Mouse (Mus musculus): ENCODE measurements around the gene Wdr20. TPM values are rescaled to one million over a fixed set of nuclear protein-coding genes. Genes with fewer than 3 reads are reported as not detected.
"Not testable (repeated sequence)": the region's sequence is repeated elsewhere in the genome, so short reads cannot be mapped to it uniquely, and the experiment has no call there.

The Wdr20 gene
- polyA plus RNA-seq, 1 experiment from 2014 or later: 33.5 TPM

DNA sequence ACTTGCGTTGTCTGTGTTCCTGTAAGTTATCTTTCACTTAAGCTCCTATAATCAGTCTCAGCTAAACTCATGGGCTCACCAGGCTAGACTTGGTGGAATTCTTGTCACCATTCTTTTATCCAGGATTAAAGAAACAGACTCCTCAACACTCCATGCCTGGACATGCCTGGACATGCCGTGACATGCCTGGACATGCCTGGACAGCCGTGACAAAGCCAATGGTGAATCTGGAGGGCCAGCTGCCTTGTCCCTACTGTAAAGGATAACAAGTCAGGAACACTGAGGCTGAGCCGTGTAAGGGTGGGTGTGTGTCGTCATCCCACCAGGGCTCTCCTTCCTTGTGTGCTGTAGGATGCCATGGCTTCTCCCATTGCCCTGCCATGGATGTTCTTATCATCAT is 12.7 kb upstream of the Wdr20 start:
- no peak for ATAC-seq (ENCODE audit: low FRiP score)
- Histone ChIP-seq H3K9me3 (no peaks in the 10 kb centered on the region), H3K36me3 (replicated peaks) (no peaks in the 10 kb centered on the region), H3K27ac (no peak overlapping the region), H3K27me3 (no peaks in the 10 kb centered on the region; the same call in 1 of the 2 replicates), H3K9ac (no peak overlapping the region), H3K4me2 (no peak overlapping the region), H3K4me1 (no peaks in the 10 kb centered on the region), H3K4me3 (replicated peaks) (no peak overlapping the region)
- 87% methylated on average over 5 of the region's 5 CpGs for WGBS

DNA sequence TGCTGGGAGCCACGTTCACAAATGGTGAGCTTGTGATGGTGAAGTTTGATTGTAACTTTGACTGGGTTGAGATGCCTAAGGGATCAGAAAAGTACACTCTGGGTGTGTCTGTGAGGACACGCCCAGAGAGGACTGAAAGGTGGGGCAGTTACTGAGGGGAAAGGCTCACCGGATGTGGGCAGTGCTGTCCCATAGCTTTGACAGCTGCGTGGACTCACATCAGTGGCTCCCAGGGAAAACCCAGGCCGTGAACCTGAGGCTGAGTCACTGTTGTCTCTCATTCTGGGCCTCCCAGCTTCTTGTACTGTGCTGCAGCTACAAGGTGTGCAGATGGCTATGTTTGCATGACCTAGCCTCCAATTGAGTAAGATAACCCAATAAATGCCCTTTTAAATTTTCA is 12.3 kb upstream of the Wdr20 start:
- no peak for ATAC-seq (ENCODE audit: low FRiP score)
- no peak overlapping the region for H3K27ac ChIP-seq
- H3K9ac ChIP-seq: no peak overlapping the region
- no peak overlapping the region for H3K4me3 ChIP-seq (replicated peaks)
- no peaks in the 10 kb centered on the region for H3K9me3 ChIP-seq
- WGBS: 86% methylated on average over 5 of the region's 5 CpGs
- no peaks in the 10 kb centered on the region for H3K4me1 ChIP-seq
- no peaks in the 10 kb centered on the region; the same call in 1 of the 2 replicates for H3K27me3 ChIP-seq
- H3K4me2 ChIP-seq: no peak overlapping the region
- H3K36me3 ChIP-seq (replicated peaks): no peaks in the 10 kb centered on the region

DNA sequence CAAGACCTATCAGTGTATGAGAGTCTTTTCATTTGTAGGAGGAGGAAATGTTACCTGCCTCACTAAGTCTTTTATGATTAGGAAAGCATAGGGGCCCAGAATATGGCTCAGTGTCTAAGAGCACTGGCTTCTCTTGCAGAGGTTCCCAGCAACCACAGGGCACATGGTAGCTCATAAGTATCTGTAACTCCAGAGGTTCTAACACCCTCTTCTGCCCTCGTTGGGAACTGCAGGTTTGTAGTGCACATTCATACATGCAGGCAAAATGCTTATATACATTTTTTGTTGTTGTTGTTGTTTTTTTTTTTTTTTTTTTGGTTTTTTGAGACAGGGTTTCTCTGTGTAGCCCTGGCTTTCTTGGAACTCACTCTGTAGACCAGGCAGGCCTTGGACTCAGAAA is 11.3 kb upstream of the Wdr20 start:
- no peak overlapping the region for H3K27ac ChIP-seq
- H3K4me2 ChIP-seq: no peak overlapping the region
- H3K4me1 ChIP-seq: no peaks in the 10 kb centered on the region
- no peak overlapping the region for H3K9ac ChIP-seq
- 72% methylated on average over 1 of the region's 1 CpGs for WGBS
- H3K9me3 ChIP-seq: no peaks in the 10 kb centered on the region
- no peak overlapping the region for H3K4me3 ChIP-seq (replicated peaks)
- no peak for ATAC-seq (ENCODE audit: low FRiP score)
- H3K27me3 ChIP-seq: no peaks in the 10 kb centered on the region; the same call in 1 of the 2 replicates
- no peaks in the 10 kb centered on the region for H3K36me3 ChIP-seq (replicated peaks)

DNA sequence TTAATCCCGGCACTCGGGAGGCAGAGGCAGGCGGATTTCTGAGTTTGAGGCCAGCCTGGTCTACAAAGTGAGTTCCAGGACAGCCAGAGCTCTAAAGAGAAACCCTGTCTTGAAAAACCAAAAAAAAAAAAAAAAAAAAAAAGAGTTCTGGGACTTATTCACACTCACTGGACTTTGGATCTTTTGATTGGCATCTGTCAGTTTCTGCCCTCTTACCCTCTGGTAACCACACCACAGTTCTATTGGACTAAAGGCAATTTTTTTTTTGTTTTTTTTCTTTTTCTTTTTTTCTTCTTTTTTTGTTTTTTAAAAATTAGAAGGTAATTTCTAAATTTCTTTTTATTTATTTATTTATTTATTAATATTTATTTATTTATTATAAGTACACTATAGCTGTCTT is 4.5 kb upstream of the Wdr20 start:
- not testable (repeated sequence) for ATAC-seq (ENCODE audit: low FRiP score); H3K4me2 ChIP-seq; H3K27ac ChIP-seq; H3K36me3 ChIP-seq (replicated peaks); H3K4me1 ChIP-seq; H3K4me3 ChIP-seq (replicated peaks); H3K9me3 ChIP-seq; H3K9ac ChIP-seq
- 97% methylated on average over 3 of the region's 3 CpGs for WGBS
- peaks cover 21% of the 10 kb centered on the region for H3K27me3 ChIP-seq

DNA sequence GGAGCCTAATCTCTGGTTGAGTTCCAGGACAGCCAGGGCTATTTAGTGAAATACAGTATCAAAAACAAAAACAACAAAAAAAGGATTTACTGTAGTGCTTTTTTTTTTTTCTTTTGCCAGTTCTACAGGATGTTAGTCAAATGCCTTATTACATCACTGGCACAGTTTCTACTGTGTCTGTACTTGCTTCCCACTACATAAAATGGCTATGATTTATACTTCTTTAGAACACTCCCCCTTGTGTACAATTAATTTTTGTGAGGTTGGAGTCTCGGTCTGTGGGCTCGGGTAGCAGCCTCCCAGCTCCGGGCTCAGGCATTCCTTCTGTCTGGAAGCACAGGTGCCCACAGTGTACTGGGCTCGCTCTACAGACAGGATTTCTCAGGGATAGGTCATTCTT is 1.1 kb upstream of the Wdr20 start:
- no peaks in the 10 kb centered on the region for H3K36me3 ChIP-seq (replicated peaks)
- 19% methylated on average over 4 of the region's 4 CpGs for WGBS
- H3K27me3 ChIP-seq: peaks cover 21% of the 10 kb centered on the region
- H3K9me3 ChIP-seq: no peaks in the 10 kb centered on the region
- peak overlapping the region; percentile 95; the same call in 1 of the 2 replicates for H3K4me2 ChIP-seq
- no peak for ATAC-seq (ENCODE audit: low FRiP score)
- H3K4me3 ChIP-seq (replicated peaks): peak overlapping the region; percentile 99; the same call in 1 of the 2 replicates
- no peak overlapping the region for H3K27ac ChIP-seq
- peaks cover 23% of the 10 kb centered on the region for H3K4me1 ChIP-seq
- no peak overlapping the region for H3K9ac ChIP-seq

DNA sequence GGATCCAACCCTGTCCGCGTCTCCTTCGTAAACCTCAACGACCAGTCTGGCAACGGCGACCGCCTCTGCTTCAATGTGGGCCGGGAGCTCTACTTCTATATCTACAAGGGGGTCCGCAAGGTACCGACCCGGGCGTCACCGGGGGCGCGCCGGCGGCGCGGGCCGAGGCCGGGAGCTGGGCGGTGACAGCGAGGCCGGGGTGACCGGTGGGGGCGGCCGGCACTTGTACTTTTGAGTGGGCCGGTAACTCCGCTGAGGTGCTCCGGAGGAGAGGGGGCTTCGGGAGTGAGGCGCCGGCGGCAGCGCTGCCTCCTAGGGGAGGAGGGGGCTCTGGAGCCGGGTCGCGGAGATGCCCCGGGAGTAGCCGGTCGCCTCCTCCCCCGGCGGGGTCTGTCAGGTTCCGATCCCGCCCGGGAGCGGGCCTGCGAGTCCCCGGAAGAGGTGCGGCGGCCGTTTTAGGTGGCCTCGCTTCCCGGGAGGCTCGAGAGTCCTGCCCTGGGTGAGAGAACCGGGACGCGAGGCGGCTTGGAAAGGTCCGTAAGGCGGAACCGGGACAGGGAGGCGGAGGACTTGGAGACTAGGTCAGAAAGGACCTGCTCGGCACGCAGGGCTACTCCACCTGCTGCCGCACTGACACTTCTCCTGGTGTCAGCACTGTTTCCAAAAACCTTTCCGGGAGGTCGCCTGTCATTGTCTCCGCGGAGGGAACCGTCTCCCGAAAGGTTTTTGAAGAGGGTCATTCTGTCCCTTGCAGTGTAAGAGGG is 596 bp downstream of the Wdr20 start:
- H3K36me3 ChIP-seq (replicated peaks): 0 out of 2 replicates have a peak, but pooled peaks cover 6% of the 10 kb centered on the region
- H3K27me3 ChIP-seq: peaks cover 21% of the 10 kb centered on the region
- ATAC-seq (ENCODE audit: low FRiP score): peak; percentile 12; the same call in 1 of the 2 replicates
- H3K9ac ChIP-seq: peak overlapping the region; percentile 97
- no peaks in the 10 kb centered on the region for H3K9me3 ChIP-seq
- peak overlapping the region; percentile 95 for H3K4me2 ChIP-seq
- H3K4me3 ChIP-seq (replicated peaks): peak overlapping the region; percentile 99
- H3K4me1 ChIP-seq: peaks cover 23% of the 10 kb centered on the region
- peak overlapping the region; percentile 90 for H3K27ac ChIP-seq
- under 1% methylated on average over 72 of the region's 72 CpGs for WGBS

DNA sequence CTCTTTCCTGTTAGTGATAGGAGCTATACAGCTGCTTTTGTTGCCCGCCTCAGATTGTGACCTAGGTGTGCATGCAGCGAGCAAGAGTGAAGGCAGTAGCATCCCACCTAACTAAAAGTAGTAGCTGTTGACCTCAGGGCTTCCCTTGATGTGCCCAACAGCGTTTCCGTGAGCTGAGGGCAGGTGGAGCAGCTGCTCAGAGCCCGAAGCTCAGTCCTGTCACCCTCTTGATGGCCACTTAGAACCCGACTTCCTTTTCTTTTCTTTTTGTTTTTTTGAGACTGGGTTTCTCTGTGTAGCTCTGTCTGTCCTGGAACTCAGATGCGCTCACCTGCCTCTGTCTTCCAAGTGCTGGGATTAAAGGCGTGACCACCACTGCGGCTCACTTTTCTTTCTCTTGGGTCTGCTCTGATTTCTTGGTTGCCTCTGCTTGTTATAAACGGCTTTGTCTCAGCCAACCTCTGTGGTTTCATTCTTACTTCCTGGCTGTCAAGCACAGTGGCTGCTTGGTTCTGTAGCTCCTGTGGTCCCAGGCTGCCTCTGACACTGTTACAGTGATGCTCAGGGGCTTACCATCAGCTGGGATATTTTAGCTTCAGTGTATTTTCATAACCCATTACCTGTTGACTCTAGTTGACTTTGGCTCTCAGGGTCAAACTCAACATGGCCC is 13.2 kb downstream of the Wdr20 start:
- H3K36me3 ChIP-seq (replicated peaks): peaks cover 25% of the 10 kb centered on the region
- H3K4me2 ChIP-seq: no peak overlapping the region
- no peak overlapping the region for H3K9ac ChIP-seq
- 0 out of 2 replicates have a peak overlapping the region, but pooled peaks have one; percentile 13 for H3K27ac ChIP-seq
- H3K4me3 ChIP-seq (replicated peaks): no peak overlapping the region
- H3K4me1 ChIP-seq: no peaks in the 10 kb centered on the region
- H3K9me3 ChIP-seq: no peaks in the 10 kb centered on the region
- WGBS: 92% methylated on average over 10 of the region's 10 CpGs
- H3K27me3 ChIP-seq: no peaks in the 10 kb centered on the region
- no peak for ATAC-seq (ENCODE audit: low FRiP score)

DNA sequence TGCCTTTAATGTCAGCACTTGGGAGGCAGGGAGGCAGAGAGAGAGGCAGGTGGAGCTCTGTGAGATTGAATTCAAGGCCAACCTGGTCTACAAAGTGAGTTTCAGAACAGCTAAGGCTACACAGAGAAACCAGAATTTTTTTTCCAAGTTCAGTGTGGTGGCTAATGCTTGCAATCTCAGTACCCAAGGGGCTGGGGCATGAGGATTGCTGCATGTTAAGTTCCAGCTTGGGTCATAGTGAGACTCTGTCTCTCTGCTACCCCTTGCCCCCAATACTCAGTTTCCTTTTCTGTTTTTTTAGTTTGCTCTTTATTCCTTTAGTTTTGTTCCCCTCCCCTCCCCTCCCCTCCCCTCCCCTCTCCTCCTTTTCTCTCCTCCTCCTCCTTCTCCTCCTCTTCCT is 15.0 kb downstream of the Wdr20 start:
- no peaks in the 10 kb centered on the region for H3K27me3 ChIP-seq
- no peak overlapping the region for H3K4me2 ChIP-seq
- no peak for ATAC-seq (ENCODE audit: low FRiP score)
- no peaks in the 10 kb centered on the region for H3K4me1 ChIP-seq
- no peak overlapping the region for H3K27ac ChIP-seq
- H3K9ac ChIP-seq: no peak overlapping the region
- no peak overlapping the region for H3K4me3 ChIP-seq (replicated peaks)
- H3K9me3 ChIP-seq: no peaks in the 10 kb centered on the region
- peaks cover 22% of the 10 kb centered on the region for H3K36me3 ChIP-seq (replicated peaks)

DNA sequence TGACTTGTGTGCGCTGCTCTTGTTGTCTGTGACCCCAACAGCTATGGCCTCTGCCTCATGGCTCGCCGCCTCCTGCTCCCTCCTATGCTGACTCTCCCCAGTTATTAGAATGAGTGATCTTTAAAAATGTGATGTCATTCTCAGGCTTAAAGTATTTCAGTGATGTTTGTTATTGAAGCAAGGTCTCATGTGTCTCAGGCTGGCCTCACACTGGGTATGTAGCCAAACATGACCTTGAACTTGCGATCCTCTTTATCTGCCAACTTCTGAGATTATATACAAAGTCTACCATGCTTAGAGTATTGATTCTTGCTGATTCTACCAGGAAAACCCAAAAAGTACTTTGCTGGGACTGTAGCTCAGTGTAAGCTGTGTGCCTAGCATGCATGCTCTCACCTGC is 16.2 kb downstream of the Wdr20 start:
- H3K9ac ChIP-seq: no peak overlapping the region
- ATAC-seq (ENCODE audit: low FRiP score): no peak
- WGBS: over 99% methylated on average over 4 of the region's 4 CpGs
- H3K9me3 ChIP-seq: no peaks in the 10 kb centered on the region
- no peak overlapping the region for H3K27ac ChIP-seq
- H3K36me3 ChIP-seq (replicated peaks): peaks cover 22% of the 10 kb centered on the region
- H3K4me2 ChIP-seq: no peak overlapping the region
- H3K4me3 ChIP-seq (replicated peaks): no peak overlapping the region
- H3K27me3 ChIP-seq: no peaks in the 10 kb centered on the region
- H3K4me1 ChIP-seq: no peaks in the 10 kb centered on the region

DNA sequence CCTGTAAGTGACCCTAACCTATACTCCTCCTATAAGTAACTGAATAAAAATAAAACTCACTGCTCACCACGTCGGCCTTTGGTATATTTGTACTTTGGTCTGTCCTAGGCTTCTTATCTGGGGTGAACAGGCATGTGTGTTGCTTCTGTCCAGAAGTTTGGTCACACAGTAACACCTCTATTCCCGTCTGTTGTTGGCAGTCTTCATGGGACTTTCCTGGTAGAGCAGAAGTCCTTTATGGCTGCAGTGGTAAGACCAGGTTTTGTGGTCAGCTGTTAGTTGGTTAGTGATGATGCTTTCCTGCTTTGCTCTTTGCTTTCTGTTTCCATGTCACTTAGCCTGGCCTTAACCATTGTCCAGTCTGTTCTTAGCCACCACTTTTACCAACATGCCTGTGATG is 19.4 kb downstream of the Wdr20 start:
- no peak for ATAC-seq (ENCODE audit: low FRiP score)
- WGBS: 89% methylated on average over 3 of the region's 3 CpGs
- peaks cover 10% of the 10 kb centered on the region for H3K4me1 ChIP-seq
- no peaks in the 10 kb centered on the region for H3K9me3 ChIP-seq
- H3K27ac ChIP-seq: no peak overlapping the region
- H3K4me2 ChIP-seq: no peak overlapping the region
- H3K36me3 ChIP-seq (replicated peaks): peaks cover 17% of the 10 kb centered on the region
- no peak overlapping the region for H3K4me3 ChIP-seq (replicated peaks)
- H3K9ac ChIP-seq: no peak overlapping the region
- no peaks in the 10 kb centered on the region for H3K27me3 ChIP-seq

DNA sequence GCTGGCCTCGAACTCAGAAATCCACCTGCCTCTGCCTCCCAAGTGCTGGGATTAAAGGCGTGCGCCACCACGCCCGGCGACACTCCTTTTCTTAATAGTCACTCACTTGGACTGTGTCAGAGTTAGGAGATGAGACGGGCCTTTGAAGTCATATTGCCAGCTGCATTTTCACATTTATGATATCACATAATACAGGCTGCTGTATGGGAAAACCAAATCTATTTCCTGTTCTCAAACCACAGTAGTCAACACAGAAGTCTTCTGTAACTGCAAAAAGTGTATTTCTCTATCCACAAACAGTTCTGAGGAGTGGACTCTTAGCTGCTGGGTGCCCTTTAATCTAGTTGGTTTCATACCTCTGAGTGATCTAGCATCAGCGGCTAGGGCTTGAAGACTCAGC is 21.2 kb downstream of the Wdr20 start:
- Histone ChIP-seq H3K9me3 (no peaks in the 10 kb centered on the region), H3K27ac (no peak overlapping the region), H3K4me2 (no peak overlapping the region), H3K9ac (no peak overlapping the region), H3K4me3 (replicated peaks) (no peak overlapping the region), H3K27me3 (no peaks in the 10 kb centered on the region), H3K4me1 (peaks cover 12% of the 10 kb centered on the region), H3K36me3 (replicated peaks) (peaks cover 14% of the 10 kb centered on the region)
- ATAC-seq (ENCODE audit: low FRiP score): no peak
- 98% methylated on average over 7 of the region's 8 CpGs for WGBS

DNA sequence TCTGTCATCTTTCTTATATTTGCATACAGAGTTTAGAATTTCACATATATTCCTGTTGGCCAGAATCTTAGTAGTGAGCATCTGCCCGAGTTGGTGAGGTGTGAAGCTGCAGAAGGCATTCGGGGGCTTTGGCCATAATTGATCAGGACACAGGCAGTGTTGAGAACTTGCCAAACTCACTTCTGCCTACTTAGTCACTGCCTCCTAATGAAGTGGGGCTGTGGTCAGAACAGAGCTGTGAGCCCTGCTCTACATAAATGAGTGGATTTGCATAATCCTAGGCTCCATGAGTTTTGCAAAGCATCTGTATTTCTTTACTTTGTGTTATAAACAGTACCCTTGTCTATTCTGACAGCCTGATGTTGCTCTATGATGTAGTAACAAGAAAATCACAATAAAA is 24.6 kb downstream of the Wdr20 start:
- no peak for ATAC-seq (ENCODE audit: low FRiP score)
- no peak overlapping the region for H3K27ac ChIP-seq

DNA sequence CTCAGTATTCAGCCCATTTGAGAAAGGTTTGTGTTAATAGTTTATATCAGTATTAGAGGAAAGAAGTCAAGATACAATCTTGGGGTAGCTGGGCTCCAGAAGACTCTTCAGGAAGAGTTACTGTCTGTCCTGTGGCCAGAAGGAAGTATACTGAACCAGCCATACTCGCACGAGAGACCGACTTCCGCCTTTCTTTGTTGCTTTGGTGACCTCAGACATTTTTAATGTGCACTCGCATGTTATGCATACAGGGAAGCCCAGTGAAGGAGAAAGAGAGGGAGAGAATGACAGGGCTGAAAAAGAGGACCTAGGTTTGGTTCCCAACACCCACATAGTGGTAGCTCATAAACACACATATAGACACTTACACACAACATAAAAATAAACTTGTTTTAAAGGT is 26.8 kb downstream of the Wdr20 start:
- Histone ChIP-seq H3K9me3 (no peaks in the 10 kb centered on the region), H3K4me2 (no peak overlapping the region), H3K36me3 (replicated peaks) (no peaks in the 10 kb centered on the region), H3K4me3 (replicated peaks) (no peak overlapping the region), H3K4me1 (peaks cover 17% of the 10 kb centered on the region), H3K27me3 (no peaks in the 10 kb centered on the region), H3K27ac (no peak overlapping the region), H3K9ac (no peak overlapping the region)
- no peak for ATAC-seq (ENCODE audit: low FRiP score)
- whole genome bisulfite sequencing: 92% methylated on average over 5 of the region's 5 CpGs

More for the DNA sequence above, 24.6 kb downstream of the Wdr20 start:
- Histone ChIP-seq H3K9me3 (no peaks in the 10 kb centered on the region), H3K4me3 (replicated peaks) (no peak overlapping the region), H3K4me1 (peaks cover 12% of the 10 kb centered on the region), H3K4me2 (no peak overlapping the region), H3K36me3 (replicated peaks) (no peaks in the 10 kb centered on the region), H3K9ac (no peak overlapping the region), H3K27me3 (no peaks in the 10 kb centered on the region)
- WGBS: 72% methylated on average over 2 of the region's 2 CpGs

All from forebrain, embryonic 12.5 days (tissue).